Mouse (Mus musculus) spleen, postnatal 14 days (tissue): ENCODE results near the gene Ctsw.
"Not testable (repeated sequence)": the region's sequence is repeated elsewhere in the genome, so short reads cannot be mapped to it uniquely, and the experiment has no call there.

ENCODE experiments used
- DNase-seq, 2 experiments: peaks; one replicate each; pipeline ENCODE4 v3.0.0; 2021 to 2022; ENCODE audit warnings: low spot score in 2 of 2

Gene Ctsw

GRCm38 (mm10) chr19:5468374-5468773 lies at the start of gene Ctsw:
Gene Ctsw (minus strand): TSS chr19:5468507.
- DNase-seq = no peak

DNA sequence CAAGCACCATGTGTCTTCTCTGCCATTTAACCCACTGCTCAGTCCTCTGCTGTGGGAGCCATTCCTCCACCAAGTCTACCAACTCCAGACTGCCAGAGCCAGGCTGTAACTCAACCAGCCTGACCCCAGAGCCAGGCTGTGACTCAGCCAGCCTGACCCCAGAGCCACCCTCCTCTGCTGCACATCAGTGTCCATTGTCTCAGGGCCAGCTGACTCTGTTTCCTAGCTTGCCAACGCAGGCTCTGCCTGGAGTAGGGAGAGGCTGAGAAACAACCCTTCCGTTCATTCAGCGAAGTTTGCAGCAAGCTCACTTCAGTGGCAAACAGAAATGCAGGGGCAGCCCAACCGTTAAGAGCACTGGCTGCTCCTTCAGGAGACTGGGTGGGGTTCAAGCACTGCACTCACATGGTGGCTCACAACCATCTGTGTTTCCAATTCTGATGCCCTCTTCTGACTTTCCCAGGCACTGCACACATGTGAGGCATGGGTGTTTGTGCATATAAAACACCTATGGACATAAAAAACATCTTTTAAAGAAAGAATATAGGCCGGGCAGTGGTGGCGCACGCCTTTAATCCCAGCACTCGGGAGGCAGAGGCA lies 48.7 kb upstream of the Ctsw start:
- DNase-seq = no peak

DNA sequence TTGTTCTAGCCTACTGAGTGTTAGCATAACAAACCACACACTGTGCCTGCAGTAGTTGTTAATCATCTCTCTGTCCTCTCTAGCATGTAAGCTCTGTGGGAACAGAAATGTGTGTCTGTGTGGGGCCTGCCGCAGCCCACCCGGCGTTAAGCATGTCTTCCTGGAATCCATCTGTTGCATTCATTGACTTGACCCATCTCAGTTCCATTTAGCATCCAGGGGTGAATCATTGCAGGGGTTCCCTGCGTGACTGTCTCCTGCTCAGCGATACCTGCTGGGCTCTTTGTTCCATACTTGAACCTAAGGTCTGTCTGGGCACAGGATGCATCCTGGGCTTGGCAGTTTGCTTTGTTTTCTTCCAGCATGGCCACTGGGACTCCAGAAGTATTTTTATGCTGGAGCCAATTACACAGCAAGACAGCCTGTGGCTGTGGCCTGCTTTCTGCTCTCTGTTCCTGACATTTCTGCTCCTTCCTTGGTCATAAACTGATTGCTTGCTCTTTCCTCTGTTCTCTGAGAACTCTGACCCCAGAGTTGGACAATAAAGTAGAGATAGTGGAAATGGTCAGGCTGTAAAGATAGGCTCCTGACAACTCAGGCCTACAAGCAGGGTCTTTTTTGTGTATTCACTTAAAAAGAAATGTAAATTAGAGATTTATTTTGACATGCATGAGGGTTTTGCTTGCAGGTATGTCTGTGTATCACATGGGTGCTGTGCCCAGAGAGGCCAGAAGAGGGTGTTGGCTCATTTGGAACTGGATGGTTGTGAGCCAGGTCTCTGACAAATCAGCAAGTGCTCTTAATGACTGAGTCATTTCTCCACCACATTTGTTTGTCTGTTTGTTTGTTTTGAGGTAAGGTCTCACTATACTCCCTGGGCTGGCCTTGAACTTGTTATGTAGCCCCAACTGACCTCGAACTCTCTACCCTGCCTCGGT lies 47.8 kb upstream of the Ctsw start:
- DNase-seq = no peak

DNA sequence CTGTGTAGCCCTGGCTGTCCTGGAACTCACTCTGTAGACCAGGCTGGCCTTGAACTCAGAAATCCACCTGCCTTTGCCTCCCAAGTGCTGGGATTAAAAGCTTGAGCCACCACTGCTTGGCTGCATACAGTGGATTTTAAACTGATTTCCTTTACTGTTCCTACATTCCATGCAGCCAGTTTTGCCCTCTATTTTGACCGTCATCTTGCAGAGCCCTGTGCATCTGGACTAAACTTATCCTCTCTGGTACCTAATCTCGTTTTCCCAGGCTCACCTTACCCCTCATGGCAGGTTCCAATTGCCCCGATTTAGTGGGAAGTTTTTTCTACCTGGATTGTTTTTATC lies 44.7 kb upstream of the Ctsw start:
- no peak for DNase-seq

- DNase-seq = no peak
Observed at GRCm38 (mm10) chr19:5512091-5513004, 44.0 kb upstream of the Ctsw start.

DNA sequence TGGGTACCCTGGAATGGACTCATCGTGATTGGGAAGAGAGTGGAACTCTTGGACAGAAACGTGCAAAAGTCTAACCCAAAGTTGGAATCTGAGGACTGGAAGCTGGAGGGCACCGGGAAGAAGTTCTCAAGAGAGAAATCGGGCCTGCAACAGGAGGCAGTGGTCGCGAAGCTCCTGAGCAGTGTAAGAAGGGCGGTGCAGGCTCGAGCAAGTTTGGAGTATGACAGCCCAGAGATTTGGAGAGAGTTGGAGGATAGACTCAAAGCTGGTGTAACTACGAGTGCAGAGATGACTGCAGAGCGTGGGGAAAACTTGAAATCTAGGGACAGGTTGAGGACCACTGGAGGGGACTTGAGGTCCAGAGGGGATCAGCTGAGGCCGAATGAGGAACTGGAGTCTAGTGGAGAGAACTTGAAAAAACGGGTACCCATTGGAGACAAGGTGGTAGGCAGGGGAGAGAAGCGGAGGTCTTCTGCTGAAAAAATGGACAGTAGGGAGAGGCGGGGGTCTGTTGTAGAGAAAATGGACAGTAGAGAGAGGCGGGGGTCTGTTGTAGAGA lies 42.8 kb upstream of the Ctsw start:
- no peak for DNase-seq

DNA sequence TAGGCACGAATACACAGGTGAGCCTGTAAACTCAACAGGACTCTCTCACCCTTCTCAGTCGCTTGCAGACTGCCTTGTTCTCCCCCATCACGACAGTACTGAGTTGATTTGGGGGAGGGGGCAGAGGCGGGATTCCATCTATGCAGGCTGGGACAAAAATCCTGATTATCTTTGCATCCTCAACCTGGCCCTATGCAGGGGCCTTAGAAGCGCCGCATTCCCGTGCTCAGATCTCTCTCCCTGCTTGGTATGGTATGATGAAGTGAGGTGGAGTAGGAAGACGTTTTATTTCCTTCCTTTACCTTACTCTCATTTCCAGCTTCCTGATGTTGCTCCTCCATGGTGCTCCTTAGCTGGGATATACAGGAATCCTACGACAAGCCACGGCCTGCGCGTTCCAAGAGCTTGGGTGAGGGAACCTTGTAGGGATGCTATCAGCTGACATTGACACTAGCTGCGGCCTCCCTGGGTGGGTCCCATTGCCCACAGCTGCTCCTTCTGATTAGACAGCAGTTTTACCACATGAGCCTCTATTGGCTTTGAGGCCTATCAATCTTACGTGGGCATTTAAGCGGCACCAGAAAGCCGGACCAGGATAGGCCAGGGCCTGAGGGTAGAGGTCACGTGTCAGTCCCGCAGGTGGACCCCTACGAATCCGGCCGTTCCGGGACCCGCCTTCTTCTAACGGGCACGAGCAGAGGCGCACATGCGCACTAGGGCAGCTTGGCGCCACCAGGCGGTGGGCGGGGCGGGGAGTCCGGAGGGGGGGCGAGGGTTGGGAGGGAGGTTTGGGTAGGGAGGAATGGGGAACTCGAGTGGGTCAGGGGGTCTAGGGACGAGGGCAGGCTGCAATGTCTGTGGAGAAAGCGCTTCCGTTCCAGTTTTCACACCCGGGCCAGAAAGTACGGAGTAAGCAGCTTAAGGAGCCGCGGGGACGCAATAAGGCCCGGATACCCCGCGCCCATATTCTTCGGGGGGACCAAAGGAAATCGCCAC lies 42.0 kb upstream of the Ctsw start, which contains the start of gene Snx32:
TSS of gene Snx32 (minus strand) at position 508 of the 996 bp plus-strand sequence.
- DNase-seq = peak; percentile 94 to 95

DNA sequence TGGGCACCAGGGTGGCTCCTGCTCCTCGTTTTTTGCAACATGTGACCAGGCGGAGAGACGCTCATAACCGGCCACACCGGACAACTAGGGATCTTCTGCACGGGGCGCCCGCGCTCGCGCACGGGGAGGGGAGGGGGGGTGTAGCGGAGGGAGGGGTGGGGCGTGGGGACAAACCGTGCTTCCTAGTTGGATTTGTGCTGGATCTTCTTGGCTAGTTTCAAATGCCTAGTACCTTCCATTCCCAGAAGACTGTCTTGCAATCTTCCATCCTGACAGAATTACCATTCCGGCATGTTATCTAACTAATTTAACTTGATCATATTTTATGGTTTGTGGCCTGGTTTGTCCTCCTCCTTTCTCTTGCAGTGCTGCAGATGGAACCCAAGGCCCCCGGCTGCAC lies 35.4 kb upstream of the Ctsw start, which contains the start of gene 1700020D05Rik:
TSS of gene 1700020D05Rik (minus strand) at position 101 of the 400 bp plus-strand sequence.
- DNase-seq = no peak

- no peak for DNase-seq
Observed at GRCm38 (mm10) chr19:5500330-5500875, 32.1 kb upstream of the Ctsw start.

GRCm38 (mm10) chr19:5496052-5496370 lies 27.7 kb upstream of the Ctsw start:
- DNase-seq = no peak

GRCm38 (mm10) chr19:5495353-5496051 lies 27.2 kb upstream of the Ctsw start:
- DNase-seq = no peak

GRCm38 (mm10) chr19:5494314-5494713 lies 26.0 kb upstream of the Ctsw start:
- no peak for DNase-seq

DNA sequence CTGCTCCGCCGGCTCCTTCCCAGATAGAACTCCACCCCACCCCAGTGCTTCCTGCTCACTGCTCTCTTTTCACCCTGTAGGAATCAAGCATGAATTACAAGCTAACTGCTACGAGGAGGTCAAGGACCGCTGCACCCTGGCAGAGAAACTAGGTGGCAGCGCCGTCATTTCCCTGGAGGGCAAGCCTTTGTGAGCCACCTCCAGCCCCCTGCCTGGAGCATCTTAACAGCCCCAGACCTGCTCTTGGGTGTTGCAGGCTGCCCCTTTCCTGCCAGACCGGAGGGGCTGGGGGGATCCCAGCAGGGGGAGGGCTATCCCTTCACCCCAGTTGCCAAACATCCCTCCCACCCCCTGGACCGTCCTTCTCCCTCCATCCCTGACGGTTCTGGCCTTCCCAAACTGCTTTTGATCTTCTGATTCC lies 25.0 kb upstream of the Ctsw start:
- DNase-seq = not testable (repeated sequence)

GRCm38 (mm10) chr19:5492641-5493040 lies 24.3 kb upstream of the Ctsw start:
- DNase-seq = no peak

- peak; percentile 68 to 79 for DNase-seq
Observed at GRCm38 (mm10) chr19:5490898-5491708, 22.8 kb upstream of the Ctsw start.

GRCm38 (mm10) chr19:5490313-5490897 lies 22.1 kb upstream of the Ctsw start, which contains the start of gene Cfl1:
Gene Cfl1 (plus strand): TSS chr19:5490455.
- peak; percentile 86 to 90 for DNase-seq

GRCm38 (mm10) chr19:5489721-5490120 lies 21.4 kb upstream of the Ctsw start:
- peak in 1 of 2 experiments; percentile 7 for DNase-seq
